Mouse (Mus musculus) MEL (cell line): ENCODE measurements around the gene Rcor1.

Experiments used
- CTCF ChIP-seq, 3 experiments: IDR thresholded peaks in 2 of 3; conservative IDR thresholded peaks in 1 of 3; 2 replicates each; pipeline ENCODE4 v1.5.1; 2011 to 2012; ENCODE audit warnings: low read length in 3 of 3, low read depth in 2 of 3, mild to moderate bottlenecking in 2 of 3, improper control_type of control experiment in 1 of 3, inconsistent platforms in 1 of 3, mixed read lengths in 1 of 3, moderate library complexity in 1 of 3; ENCODE audit not compliant: control insufficient read depth in 1 of 3, insufficient read depth in 1 of 3, poor library complexity in 1 of 3, severe bottlenecking in 1 of 3
- GABPA ChIP-seq: IDR thresholded peaks from 2 replicates; pipeline ENCODE4 v1.6.1; 2012; ENCODE audit warnings: low read depth, mild to moderate bottlenecking, inconsistent platforms, low read length, improper control_type of control experiment, moderate library complexity
- GATA1 ChIP-seq: IDR thresholded peaks from 2 replicates; pipeline ENCODE4 v1.6.1; 2011; ENCODE audit warnings: low read depth, low read length, improper control_type of control experiment
- JUND ChIP-seq: IDR thresholded peaks from 2 replicates; pipeline ENCODE4 v1.6.1; 2011; ENCODE audit warnings: low read depth, mild to moderate bottlenecking, improper control_type of control experiment, low read length
- MAX ChIP-seq: IDR thresholded peaks from 2 replicates; pipeline ENCODE4 v1.6.1; 2011; ENCODE audit warnings: low read length, improper control_type of control experiment
- MEF2A ChIP-seq: IDR thresholded peaks from 2 replicates; pipeline ENCODE4 v1.6.1; 2014; ENCODE audit warnings: low read depth, mild to moderate bottlenecking, inconsistent platforms, low read length, improper control_type of control experiment; ENCODE audit not compliant: poor library complexity, insufficient replicate concordance, severe bottlenecking; ENCODE audit errors: extremely low read depth
- MYB ChIP-seq: IDR thresholded peaks from 2 replicates; pipeline ENCODE4 v1.6.1; 2011; ENCODE audit warnings: mild to moderate bottlenecking, low read depth, low read length, improper control_type of control experiment
- MYC ChIP-seq: IDR thresholded peaks from 2 replicates; pipeline ENCODE4 v1.6.1; 2011; ENCODE audit warnings: low read depth, mild to moderate bottlenecking, low read length, improper control_type of control experiment, moderate library complexity
- NELFE ChIP-seq: IDR thresholded peaks from 2 replicates; pipeline ENCODE4 v1.6.1; 2011; ENCODE audit warnings: low read depth, low read length, improper control_type of control experiment
- NRF1 ChIP-seq: IDR thresholded peaks from 2 replicates; pipeline ENCODE4 v1.6.1; 2014; ENCODE audit warnings: low read depth, mild to moderate bottlenecking, inconsistent platforms, low read length, improper control_type of control experiment, moderate library complexity; ENCODE audit not compliant: poor library complexity, insufficient read depth, severe bottlenecking
- POLR2A ChIP-seq, 2 experiments: IDR thresholded peaks; 2 replicates each; pipeline ENCODE4 v1.6.1; 2011 to 2012; ENCODE audit warnings: low read length in 2 of 2, mild to moderate bottlenecking in 2 of 2, control low read depth in 1 of 2, improper control_type of control experiment in 1 of 2, low read depth in 1 of 2, moderate library complexity in 1 of 2; ENCODE audit not compliant: control insufficient read depth in 1 of 2, insufficient read depth in 1 of 2, poor library complexity in 1 of 2
- POLR2AphosphoS2 ChIP-seq: IDR thresholded peaks from 2 replicates; pipeline ENCODE4 v1.6.1; 2011; ENCODE audit warnings: low read length, improper control_type of control experiment
- TCF12 ChIP-seq: IDR thresholded peaks from 2 replicates; pipeline ENCODE4 v1.6.1; 2014; ENCODE audit warnings: low read depth, mild to moderate bottlenecking, inconsistent platforms, low read length, improper control_type of control experiment, moderate library complexity
- UBTF ChIP-seq: IDR thresholded peaks from 2 replicates; pipeline ENCODE4 v1.6.1; 2012; ENCODE audit warnings: low read depth, mild to moderate bottlenecking, inconsistent platforms, low read length, improper control_type of control experiment, moderate library complexity, borderline replicate concordance; ENCODE audit not compliant: insufficient read depth

DNA sequence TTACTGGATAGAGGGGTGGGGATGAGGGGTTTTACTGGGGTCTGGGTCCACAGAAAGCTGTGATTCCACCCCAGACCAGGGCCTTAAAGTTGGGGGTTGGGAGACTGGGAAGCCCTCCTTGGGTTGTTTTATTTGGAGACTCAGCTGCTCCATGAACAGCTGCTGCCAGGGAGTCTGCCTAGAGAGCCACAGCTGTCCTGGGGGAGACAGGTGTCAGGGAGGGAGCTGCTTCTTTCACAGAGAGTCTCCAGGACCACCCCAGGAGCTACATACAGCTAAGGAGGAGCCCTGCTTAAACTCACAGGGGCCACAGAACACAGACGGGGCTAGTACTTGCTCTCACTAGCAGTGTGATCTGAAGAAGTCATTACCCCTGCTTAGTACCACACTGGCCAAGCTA, 18.0 kb upstream of the Rcor1 start:
- TF ChIP-seq NELFE (no peak), POLR2A (IDR thresholded peaks at IDR 0.05; ENCODE audit: control insufficient read depth in 1 of 2, insufficient read depth in 1 of 2, low read depth in 1 of 2, low read length in 2 of 2, poor library complexity in 1 of 2) (no peak), CTCF (IDR thresholded peaks at IDR 0.05 in 2 of 3, conservative IDR thresholded peaks at IDR 0.05 in 1 of 3; ENCODE audit: control insufficient read depth in 1 of 3, insufficient read depth in 1 of 3, low read depth in 2 of 3, low read length in 3 of 3, poor library complexity in 1 of 3, severe bottlenecking in 1 of 3) (no peak), MYC (no peak), TCF12 (no peak), POLR2AphosphoS2 (no peak), MYB (no peak), MAX (no peak), GATA1 (no peak), UBTF (no peak), JUND (no peak), NRF1 (no peak), MEF2A (no peak), GABPA (no peak)
